Mouse (Mus musculus) hindbrain, embryonic 12.5 days (tissue): Measurements from ENCODE around the gene Dnajc22. TPM values are rescaled to one million over a fixed set of nuclear protein-coding genes. Genes with fewer than 3 reads are reported as not detected.

Experiments used
- ATAC-seq: fragments of 200-750 bp; cut with Nextera tagmentation; 2 replicates; pipeline ENCODE4 v1.8.0; 2017; ENCODE audit warnings: moderate TSS enrichment; ENCODE audit not compliant: low FRiP score
- H3K27ac ChIP-seq: fragments of 300-500 bp; sonication (generic); 2 replicates; pipeline ENCODE4 v1.5.1; 2016; ENCODE audit warnings: mild to moderate bottlenecking
- H3K27me3 ChIP-seq: fragments of 300-500 bp; sonication (generic); 2 replicates; pipeline ENCODE4 v1.6.1; 2016; ENCODE audit warnings: mild to moderate bottlenecking
- H3K36me3 ChIP-seq: fragments of 300-500 bp; sonication (generic); 2 replicates; pipeline ENCODE4 v1.6.1; 2016; ENCODE audit warnings: mild to moderate bottlenecking
- H3K4me1 ChIP-seq: fragments of 300-500 bp; sonication (generic); 2 replicates; pipeline ENCODE4 v1.6.1; 2016
- H3K4me2 ChIP-seq: fragments of 300-500 bp; sonication (generic); replicated peaks from 2 replicates; pipeline ENCODE4 v1.6.1; 2016; ENCODE audit warnings: mild to moderate bottlenecking
- H3K4me3 ChIP-seq: fragments of 300-500 bp; sonication (generic); 2 replicates; pipeline ENCODE4 v1.5.1; 2016; ENCODE audit warnings: mild to moderate bottlenecking
- H3K9ac ChIP-seq: fragments of 300-500 bp; sonication (generic); 2 replicates; pipeline ENCODE4 v1.6.1; 2016; ENCODE audit warnings: mild to moderate bottlenecking, moderate library complexity
- H3K9me3 ChIP-seq: fragments of 300-500 bp; sonication (generic); replicated peaks from 2 replicates; pipeline ENCODE4 v1.6.1; 2016; ENCODE audit warnings: mild to moderate bottlenecking
- WGBS: fragments of 180-500 bp; shearing (Covaris S2); methylation state at CpG from one replicate; pipeline ENCODE4 v1.1.7; 2016; 5-methylcytosine and 5-hydroxymethylcytosine counted together
- polyA plus RNA-seq: library from polyadenylated mRNA; unstranded; fragments of >200 nt; fragmentation: Nextera tagmentation; extraction: Ambion mirVana; gene quantifications from 2 replicates; pipeline ENCODE4 v1.2.1, GENCODE M21; 2016

Gene Dnajc22
- polyA plus RNA-seq, 1 experiment from 2014 or later = 3.3 TPM

DNA sequence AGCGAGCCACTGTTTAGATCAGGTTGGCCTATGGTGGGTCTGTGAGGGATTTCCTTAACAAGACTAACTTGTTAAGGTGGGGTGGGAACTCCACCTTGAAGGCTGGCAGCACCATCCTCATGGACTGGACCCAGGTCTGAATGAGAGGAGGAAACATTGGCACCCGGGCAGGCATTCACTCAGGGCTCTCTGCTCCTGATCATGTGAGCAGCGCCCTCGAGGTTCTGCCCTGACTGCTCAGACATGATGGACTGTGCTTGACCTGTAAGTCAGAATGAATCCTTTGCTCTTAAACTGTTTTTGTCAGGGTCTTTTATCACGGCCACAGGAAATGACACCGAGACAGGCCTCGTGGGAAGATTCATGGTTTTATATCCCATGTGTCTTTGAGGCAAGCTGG, 12.3 kb downstream of the Dnajc22 start:
- H3K27ac ChIP-seq = no peak overlapping the region
- no peak for ATAC-seq
- no peaks in the 10 kb centered on the region for H3K9me3 ChIP-seq
- H3K4me1 ChIP-seq = no peaks in the 10 kb centered on the region
- H3K36me3 ChIP-seq = no peaks in the 10 kb centered on the region
- WGBS = 72% methylated on average over 7 of the region's 7 CpGs
- no peak overlapping the region for H3K9ac ChIP-seq
- peaks cover 2% of the 10 kb centered on the region; the same call in 1 of the 2 replicates for H3K27me3 ChIP-seq
- no peak overlapping the region for H3K4me2 ChIP-seq
- no peak overlapping the region for H3K4me3 ChIP-seq

GRCm38 (mm10) chr15:99107866-99108265, 14.9 kb downstream of the Dnajc22 start:
- no peak overlapping the region for H3K4me3 ChIP-seq
- no peak overlapping the region for H3K4me2 ChIP-seq
- ATAC-seq = no peak
- no peaks in the 10 kb centered on the region for H3K36me3 ChIP-seq
- no peaks in the 10 kb centered on the region for H3K4me1 ChIP-seq
- H3K27me3 ChIP-seq = no peaks in the 10 kb centered on the region
- no peak overlapping the region for H3K9ac ChIP-seq
- no peak overlapping the region for H3K27ac ChIP-seq
- H3K9me3 ChIP-seq = no peaks in the 10 kb centered on the region
- 85% methylated on average over 3 of the region's 3 CpGs for WGBS

DNA sequence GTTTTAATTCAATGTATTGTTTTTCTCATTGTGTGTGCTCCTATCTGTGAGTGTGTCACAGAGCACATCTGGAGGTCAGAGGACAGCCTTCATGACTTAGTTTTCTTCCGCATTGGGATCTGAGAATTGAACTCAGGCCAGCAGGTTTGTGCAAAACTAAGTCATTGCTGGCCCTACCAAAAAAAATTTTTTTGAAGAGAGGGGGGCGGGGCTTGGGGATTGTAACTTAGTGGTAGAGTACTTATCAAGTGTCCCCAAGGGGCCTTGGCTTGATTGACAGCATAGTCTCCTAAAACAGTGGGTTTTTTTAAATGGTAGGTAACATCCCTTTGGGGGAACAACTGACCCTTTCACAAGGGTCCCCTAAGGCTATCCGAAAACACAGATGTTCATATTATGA, 18.2 kb downstream of the Dnajc22 start:
- H3K36me3 ChIP-seq = no peaks in the 10 kb centered on the region
- H3K4me2 ChIP-seq = no peak overlapping the region
- H3K27me3 ChIP-seq = no peaks in the 10 kb centered on the region
- ATAC-seq = no peak
- H3K4me1 ChIP-seq = no peaks in the 10 kb centered on the region
- H3K9me3 ChIP-seq = no peaks in the 10 kb centered on the region
- no peak overlapping the region for H3K4me3 ChIP-seq
- 85% methylated on average over 3 of the region's 3 CpGs for WGBS
- no peak overlapping the region for H3K27ac ChIP-seq
- no peak overlapping the region for H3K9ac ChIP-seq

DNA sequence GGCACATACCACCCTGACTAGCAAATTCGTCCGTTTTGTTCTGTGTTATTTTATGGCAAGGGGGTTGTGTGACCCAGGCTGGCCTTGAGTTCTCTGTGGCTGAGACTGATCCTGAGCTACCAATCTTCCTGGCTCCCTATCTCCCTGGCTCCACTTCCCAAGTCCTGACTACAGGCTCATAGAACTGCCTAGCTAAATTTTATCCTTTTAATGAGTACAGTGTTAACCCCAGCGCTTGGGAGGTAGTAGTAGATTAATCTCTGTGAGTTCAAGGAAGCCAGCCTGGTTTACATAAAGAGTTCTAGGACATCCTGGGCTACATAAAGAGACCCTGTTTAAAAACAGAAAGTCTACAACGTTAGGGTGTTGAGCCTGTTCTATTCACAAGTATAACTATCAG, 18.8 kb downstream of the Dnajc22 start:
- Histone ChIP-seq H3K9ac (no peak overlapping the region), H3K4me2 (no peak overlapping the region), H3K9me3 (no peaks in the 10 kb centered on the region), H3K4me3 (no peak overlapping the region), H3K27me3 (no peaks in the 10 kb centered on the region), H3K27ac (no peak overlapping the region), H3K4me1 (no peaks in the 10 kb centered on the region), H3K36me3 (no peaks in the 10 kb centered on the region)
- no peak for ATAC-seq
- 75% methylated on average over 4 of the region's 4 CpGs for WGBS

- Histone ChIP-seq H3K4me3 (no peak overlapping the region), H3K4me2 (no peak overlapping the region), H3K36me3 (no peaks in the 10 kb centered on the region), H3K9me3 (no peaks in the 10 kb centered on the region), H3K27ac (no peak overlapping the region), H3K9ac (no peak overlapping the region), H3K4me1 (no peaks in the 10 kb centered on the region), H3K27me3 (no peaks in the 10 kb centered on the region)
- no peak for ATAC-seq
- 59% methylated on average over 11 of the region's 11 CpGs for WGBS
These were observed 19.9 kb downstream of the Dnajc22 start for GRCm38 (mm10) chr15:99112843-99113395.

GRCm38 (mm10) chr15:99113396-99113975, 20.5 kb downstream of the Dnajc22 start:
- WGBS = 5% methylated on average over 9 of the region's 9 CpGs
- Histone ChIP-seq H3K4me2 (no peak overlapping the region), H3K4me3 (no peak overlapping the region), H3K27me3 (no peaks in the 10 kb centered on the region), H3K27ac (no peak overlapping the region), H3K4me1 (no peaks in the 10 kb centered on the region), H3K9me3 (no peaks in the 10 kb centered on the region), H3K36me3 (no peaks in the 10 kb centered on the region), H3K9ac (no peak overlapping the region)
- no peak for ATAC-seq

GRCm38 (mm10) chr15:99114312-99115064, 21.5 kb downstream of the Dnajc22 start:
- 43% methylated on average over 14 of the region's 14 CpGs for WGBS
- no peak overlapping the region for H3K4me3 ChIP-seq
- H3K27ac ChIP-seq = no peak overlapping the region
- H3K27me3 ChIP-seq = no peaks in the 10 kb centered on the region
- H3K4me1 ChIP-seq = no peaks in the 10 kb centered on the region
- no peaks in the 10 kb centered on the region for H3K36me3 ChIP-seq
- H3K9me3 ChIP-seq = no peaks in the 10 kb centered on the region
- H3K9ac ChIP-seq = no peak overlapping the region
- no peak for ATAC-seq
- no peak overlapping the region for H3K4me2 ChIP-seq

DNA sequence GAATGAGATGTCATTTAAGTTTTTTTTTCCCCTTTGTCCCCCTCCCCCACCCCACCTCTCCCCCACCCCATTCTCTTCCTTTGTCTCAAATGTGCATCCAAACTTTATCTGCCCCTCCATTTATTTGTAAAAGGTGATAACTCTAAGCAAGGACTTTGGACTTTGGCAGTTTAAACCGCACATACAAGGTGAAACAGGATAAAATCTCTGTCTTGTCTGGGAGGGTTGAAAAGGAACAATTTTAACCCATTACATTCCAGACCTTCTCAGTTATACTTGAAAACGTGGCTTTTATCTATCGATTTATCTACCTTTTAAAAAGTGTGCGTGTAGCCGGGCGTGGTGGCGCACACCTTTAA, 22.1 kb downstream of the Dnajc22 start:
- no peaks in the 10 kb centered on the region for H3K27me3 ChIP-seq
- no peaks in the 10 kb centered on the region for H3K9me3 ChIP-seq
- 88% methylated on average over 7 of the region's 7 CpGs for WGBS
- H3K9ac ChIP-seq = no peak overlapping the region
- ATAC-seq = no peak
- no peak overlapping the region for H3K4me3 ChIP-seq
- no peaks in the 10 kb centered on the region for H3K36me3 ChIP-seq
- no peak overlapping the region for H3K4me2 ChIP-seq
- no peaks in the 10 kb centered on the region for H3K4me1 ChIP-seq
- H3K27ac ChIP-seq = no peak overlapping the region

DNA sequence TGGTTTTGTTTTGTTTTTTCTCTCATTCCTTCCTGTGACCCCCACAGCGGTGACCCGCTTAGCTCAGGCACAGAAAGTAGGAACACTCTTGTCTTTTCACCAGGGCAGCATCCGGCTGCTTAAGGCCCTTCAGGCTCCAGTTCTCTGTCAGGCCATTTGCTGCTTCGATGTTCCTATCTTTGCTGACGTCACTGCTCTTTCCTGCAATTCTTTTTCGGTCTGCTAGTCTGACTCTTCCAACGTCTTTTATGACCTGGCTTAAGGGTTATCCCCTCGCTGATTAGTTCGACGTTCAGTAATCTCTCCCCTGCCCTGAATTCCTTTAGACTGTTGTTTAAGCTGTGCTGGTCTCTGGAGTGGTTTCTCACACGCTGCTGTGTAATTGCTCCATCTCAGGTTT, 23.6 kb downstream of the Dnajc22 start:
- no peak for ATAC-seq
- Histone ChIP-seq H3K4me2 (no peak overlapping the region), H3K4me1 (peaks cover 4% of the 10 kb centered on the region; the same call in 1 of the 2 replicates), H3K4me3 (no peak overlapping the region), H3K9ac (no peak overlapping the region), H3K27ac (no peak overlapping the region), H3K9me3 (no peaks in the 10 kb centered on the region), H3K27me3 (no peaks in the 10 kb centered on the region), H3K36me3 (no peaks in the 10 kb centered on the region)
- 76% methylated on average over 11 of the region's 11 CpGs for WGBS

DNA sequence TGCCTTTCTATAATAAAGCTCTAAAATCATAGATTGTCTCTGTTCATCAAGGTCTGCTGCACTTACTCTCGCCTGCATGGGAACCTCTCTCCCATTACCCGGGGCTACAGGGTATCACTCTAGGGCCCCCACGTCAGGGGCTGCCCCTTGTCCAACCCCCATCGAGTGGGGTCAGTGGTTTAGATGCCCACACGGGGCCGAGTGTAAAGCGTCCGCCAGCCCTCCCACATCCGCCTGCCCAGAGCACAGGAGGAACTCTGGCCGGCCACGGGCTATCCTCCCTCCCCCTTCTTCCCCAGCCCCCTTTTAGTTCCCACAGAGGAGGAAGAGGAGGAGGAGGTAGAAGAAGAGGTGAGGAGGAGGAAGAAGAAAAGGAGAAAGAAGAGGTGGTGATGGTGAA, 27.8 kb downstream of the Dnajc22 start:
- Histone ChIP-seq H3K4me1 (peaks cover 9% of the 10 kb centered on the region; the same call in 1 of the 2 replicates), H3K36me3 (no peaks in the 10 kb centered on the region), H3K9ac (no peak overlapping the region), H3K27ac (no peak overlapping the region), H3K4me2 (0 out of 2 replicates have a peak overlapping the region, but pooled peaks have one; percentile 1), H3K27me3 (no peaks in the 10 kb centered on the region), H3K4me3 (no peak overlapping the region), H3K9me3 (no peaks in the 10 kb centered on the region)
- ATAC-seq = no peak
- 14% methylated on average over 11 of the region's 11 CpGs for WGBS

DNA sequence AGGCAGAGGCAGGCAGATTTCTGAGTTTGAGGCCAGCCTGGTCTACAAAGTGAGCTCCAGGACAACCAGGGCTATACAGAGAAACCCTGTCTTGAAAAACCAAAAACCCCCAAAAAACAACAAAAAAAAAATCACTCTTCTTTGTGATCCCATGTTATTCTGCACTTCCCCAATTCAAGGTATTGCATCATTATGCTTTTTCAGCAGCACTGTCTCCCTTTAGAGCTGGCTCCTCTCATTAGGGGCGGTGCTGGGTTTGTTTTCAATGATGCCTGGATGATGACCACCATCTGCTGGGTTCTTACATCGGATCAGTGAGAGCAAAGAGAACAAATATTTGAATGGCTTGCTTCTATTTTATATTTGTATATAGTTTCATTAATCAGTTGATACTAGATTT, 29.7 kb downstream of the Dnajc22 start:
- Histone ChIP-seq H3K4me2 (no peak overlapping the region), H3K4me1 (peaks cover 9% of the 10 kb centered on the region; the same call in 1 of the 2 replicates), H3K4me3 (no peak overlapping the region), H3K9ac (no peak overlapping the region), H3K27ac (no peak overlapping the region), H3K27me3 (no peaks in the 10 kb centered on the region), H3K36me3 (no peaks in the 10 kb centered on the region), H3K9me3 (no peaks in the 10 kb centered on the region)
- no peak for ATAC-seq
- 87% methylated on average over 2 of the region's 2 CpGs for WGBS

DNA sequence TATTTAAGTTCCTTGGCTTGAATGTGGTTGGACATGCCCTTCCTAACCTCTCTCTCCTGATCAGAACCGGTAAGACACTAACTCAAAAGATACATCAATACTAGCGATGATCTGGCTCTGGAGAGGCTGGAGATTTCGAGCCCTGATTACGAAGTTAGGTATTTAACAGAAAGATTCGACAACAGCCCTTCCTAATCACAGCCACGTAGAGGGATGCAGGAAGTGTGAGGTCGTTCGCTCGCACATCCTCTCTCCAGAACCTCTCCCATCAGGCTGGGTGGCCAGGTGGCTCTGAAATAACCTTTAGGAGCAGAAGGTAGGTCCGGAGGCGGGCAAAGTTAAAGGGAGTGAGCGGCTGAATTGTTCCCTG, 32.7 kb downstream of the Dnajc22 start, which contains the start of gene Spats2:
TSS of gene Spats2 (plus strand) at position 206 of the 370 bp plus-strand sequence.
- peak within 1 kb of the TSS; percentile 97 for H3K27ac ChIP-seq
- H3K4me1 ChIP-seq = peaks cover 31% of the 10 kb centered on the region
- H3K36me3 ChIP-seq = no peaks in the 10 kb centered on the region
- H3K4me3 ChIP-seq = peak within 1 kb of the TSS; percentile 76
- peak within 1 kb of the TSS; percentile 71 for H3K4me2 ChIP-seq
- H3K27me3 ChIP-seq = no peaks in the 10 kb centered on the region
- peak within 1 kb of the TSS; percentile 91 for H3K9ac ChIP-seq
- ATAC-seq = no peak
- WGBS = 1% methylated on average over 12 of the region's 12 CpGs
- no peaks in the 10 kb centered on the region for H3K9me3 ChIP-seq
